Mouse (Mus musculus) gastrocnemius, adult 18-20 months (tissue): ENCODE results near the gene Mpo. TPM values are rescaled to one million over a fixed set of nuclear protein-coding genes. Genes with fewer than 3 reads are reported as not detected.

Source experiments
- DNase-seq: peaks from one replicate; pipeline ENCODE4 v3.0.0; 2021; ENCODE audit warnings: low spot score
- long read RNA-seq, 2 experiments: library from polyadenylated mRNA; stranded (forward); transcript quantifications; one replicate each; pipeline ENCODE4 v2.0.0; 2021
- total RNA-seq, 2 experiments: library from RNA; stranded (reverse); gene quantifications; 2 replicates each; pipeline ENCODE4 v1.2.3; 2021

The Mpo gene
- total RNA-seq: not detected
- long read RNA-seq, experiment 1: 0 reads
- long read RNA-seq, experiment 2: 0 reads

DNA sequence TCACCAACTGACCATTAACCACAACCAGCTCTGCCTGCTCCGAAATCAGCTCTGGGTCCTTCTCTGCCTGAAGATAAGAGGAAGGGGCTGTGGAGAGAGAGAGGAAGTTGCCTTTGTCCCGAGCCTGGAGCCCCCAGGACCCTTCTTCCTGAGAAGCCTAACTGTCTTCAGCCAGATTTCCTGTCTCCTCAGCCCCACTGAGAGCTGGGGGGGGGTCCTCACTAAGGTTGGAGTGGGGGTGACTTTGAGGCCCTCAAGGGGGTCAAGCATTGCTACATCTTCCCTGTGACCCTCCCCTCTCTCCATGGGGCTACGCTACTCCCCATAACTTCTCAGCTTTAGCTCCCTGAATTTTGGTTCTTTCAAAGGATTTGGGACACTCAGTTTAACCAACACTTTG lies at the start of gene Mpo:
Mpo (plus strand) TSS at position 122 of the 400 bp plus-strand sequence.
- DNase-seq: no peak

DNA sequence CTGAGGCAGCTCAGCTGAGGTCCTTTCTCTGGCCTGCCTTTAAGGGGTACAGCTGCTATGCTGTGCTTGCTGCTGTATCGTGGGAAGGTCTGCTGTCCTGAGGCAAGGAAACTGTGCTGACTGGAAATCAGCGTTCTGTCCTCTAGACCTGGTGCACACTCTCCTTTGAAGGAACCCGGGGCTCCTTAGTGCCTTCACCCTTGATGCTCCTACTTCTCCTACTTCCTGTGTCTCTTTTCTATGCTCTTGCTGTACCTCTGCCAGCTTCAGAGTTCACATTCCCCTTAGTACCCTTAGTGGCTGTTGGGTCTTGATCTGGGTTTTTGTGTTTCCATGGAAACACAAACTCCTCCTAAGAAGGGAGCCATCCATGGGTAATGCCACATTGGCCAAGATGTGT lies 49.7 kb upstream of the Mpo start:
- no peak for DNase-seq

DNA sequence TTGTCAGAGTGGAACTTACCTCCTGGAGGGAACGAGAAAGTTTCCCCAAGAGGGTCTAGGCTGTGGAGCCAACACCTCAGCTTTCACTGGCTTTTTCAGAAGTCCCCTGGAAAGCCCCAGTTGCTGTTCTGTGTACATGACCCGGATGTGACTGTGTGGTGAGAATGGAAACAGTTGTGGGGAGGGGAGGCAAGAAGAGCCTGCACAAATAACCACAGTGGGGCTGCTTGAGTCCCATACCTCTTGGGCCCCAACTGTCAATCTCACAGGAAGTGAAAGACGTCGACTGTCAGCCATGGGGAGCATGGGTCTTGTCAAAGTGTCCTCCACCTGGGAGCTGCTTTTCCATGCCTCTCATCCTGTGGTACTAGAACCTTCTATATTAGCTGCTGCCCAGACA lies 48.4 kb upstream of the Mpo start:
- DNase-seq: no peak

DNA sequence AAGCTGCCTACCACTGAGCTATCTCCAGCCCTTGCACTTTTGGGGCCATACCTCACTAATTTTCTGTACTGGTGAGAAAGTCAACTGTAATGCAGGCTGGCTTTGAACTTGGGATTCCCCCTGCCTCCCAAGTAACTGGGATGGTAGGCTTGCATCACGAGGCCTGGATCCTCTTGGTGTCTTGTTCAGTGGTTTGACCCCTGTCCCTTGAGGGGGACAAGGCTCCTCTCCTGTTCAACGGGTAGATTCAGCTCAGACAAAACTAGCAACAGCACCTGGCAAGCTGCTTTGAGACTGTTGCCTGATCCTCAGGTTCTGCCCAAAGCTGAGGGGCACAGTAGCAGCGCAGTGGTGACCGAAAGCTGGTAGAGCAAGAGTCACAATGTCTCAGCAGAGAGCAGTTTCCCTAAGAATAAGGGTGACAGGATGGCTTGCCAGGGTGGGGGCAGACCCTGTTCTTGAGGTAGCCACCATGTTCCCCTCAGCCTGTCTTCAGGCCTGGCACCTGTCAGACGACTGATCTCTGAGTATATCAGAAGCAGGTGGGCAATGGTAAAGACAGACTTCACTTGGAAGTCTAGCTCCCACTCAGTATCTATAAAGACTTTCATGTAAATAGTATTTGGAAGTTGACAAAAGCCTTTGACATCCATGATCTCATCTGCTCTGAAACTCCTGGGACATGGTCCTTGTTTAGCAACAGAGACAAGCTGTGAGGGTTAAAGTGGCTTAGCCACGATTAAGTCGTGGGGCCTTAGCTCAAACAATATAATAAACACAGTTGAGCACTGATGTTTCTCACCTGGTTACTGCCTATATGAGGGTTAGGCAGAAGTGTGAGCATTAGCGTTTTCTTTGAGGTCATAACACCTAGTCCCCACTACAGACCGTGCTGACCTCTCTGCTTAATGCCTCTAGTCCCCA lies 47.5 kb upstream of the Mpo start:
- DNase-seq: no peak

DNA sequence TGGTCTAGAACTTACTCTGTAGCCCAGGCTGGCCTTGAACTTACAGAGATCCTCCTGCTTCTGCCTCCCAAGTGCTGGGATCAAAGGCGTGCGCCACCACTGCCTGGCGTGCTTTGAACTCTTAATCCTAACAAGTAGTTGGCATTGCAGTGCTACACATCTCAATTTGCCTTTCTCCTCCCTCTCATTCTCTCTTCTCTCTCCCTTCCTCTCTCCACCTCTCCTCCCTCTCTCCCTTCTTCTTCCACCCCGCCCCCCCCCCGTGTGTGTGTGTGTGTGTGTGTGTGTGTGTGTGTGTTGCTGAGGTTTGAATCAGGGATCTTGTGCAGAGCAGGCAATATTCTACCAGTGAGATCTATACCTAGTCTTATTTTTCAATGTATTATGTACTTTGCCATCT lies 46.1 kb upstream of the Mpo start:
- DNase-seq: no peak

DNA sequence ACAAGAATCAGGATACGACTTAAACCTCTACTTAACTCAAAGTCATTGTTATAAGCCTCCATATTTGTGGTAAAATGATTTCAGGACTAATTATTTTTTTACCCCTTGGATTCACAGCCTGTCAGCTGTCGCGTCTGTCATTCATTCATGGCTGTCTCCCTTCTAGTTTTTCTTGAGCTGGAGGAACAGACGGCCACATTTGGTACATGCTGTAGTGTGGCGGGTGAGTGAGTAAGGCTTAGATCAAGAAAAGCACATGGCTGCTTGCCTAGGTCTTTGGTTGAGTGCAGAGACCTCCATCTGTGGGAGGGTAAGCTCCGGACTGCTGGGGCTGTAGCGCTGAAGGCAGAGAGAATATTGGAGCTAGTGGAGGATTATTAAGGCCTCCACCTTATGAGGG lies 45.7 kb upstream of the Mpo start:
- DNase-seq: no peak

DNA sequence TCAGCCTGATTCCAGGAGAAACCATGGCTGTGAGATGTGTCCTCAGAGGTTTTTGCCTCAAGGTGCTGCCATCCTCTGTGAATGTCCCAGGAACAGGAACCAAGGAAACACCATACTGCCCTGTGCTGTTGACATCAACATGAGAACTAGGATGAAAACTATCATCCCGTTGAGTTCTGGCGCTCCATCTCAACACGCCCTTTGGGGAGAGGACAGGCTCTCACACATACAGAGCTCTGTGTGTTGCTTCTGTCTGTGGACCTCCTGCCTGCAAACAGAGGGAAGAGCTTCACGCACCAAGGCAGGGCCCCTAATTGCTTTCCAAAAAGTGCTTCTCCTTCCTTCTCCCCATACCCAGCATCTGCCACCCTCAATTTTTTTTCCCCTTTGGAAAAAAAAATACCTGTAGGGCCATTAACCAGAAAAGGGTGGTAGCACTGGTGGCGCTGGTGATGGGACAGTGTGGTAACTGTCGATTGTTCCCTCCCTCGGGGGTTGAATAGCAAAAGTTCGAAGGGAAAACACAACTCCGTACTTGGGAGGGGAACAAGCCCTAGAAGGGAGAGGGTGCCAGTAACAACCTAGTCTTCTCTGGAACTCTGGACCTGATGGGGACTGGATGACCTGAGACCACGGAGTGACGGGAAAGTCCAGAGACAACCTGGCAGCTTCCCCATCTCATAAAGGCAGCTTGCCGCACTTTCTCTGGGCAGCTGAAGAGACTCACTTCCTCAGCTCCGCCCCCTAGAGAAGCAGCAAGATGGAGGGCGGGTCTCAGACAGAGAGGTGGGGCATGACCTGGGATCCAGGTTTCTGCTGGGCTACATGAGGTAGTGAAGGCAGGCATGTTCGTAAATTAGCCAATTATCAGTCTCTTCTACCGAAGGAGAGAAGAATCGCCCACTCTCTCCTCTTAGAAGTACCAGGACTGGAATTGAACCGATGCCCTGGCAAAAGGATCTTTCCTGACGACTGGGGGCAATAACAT lies 45.0 kb upstream of the Mpo start:
- DNase-seq: no peak

DNA sequence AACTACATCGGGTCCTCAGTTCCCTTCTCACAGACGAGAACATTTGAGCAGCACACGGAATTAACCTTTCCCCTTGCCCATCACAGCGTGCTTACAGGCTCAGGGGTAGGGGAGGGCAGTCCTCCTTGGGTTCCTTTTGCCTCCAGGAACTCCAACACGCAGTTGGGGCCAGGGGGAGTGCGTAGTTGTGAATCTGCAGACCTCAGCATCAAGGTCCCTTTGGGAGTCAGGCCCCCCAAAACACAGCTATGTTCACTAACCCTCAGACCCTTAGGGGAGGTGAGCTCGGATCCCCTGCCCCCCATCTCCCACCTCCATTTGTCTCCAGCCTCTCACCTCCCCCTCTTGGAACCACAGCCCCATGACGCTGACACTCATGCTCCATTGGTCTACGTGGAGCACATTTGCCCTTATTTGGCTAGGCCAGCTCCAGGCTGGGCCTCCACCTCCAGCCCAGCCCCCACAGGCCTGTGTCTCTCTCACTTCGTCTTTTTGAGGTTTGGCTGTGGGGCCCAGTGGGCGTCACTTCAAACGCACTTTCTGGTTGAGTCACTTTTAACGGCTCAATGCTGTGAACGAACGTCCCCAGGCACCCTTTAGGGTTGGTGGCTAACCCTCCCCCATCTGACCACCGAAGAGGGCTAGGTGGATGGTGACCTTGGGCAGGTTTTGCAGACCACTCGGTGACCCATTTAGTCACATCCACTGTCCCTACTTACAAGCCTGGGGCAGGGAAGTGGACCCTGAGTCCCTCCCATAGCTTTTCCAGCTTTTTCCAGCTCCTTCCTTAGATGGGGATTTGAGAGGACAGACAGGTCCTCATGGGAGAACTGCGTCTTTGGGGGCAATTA lies 44.0 kb upstream of the Mpo start:
- DNase-seq: peak; percentile 33

DNA sequence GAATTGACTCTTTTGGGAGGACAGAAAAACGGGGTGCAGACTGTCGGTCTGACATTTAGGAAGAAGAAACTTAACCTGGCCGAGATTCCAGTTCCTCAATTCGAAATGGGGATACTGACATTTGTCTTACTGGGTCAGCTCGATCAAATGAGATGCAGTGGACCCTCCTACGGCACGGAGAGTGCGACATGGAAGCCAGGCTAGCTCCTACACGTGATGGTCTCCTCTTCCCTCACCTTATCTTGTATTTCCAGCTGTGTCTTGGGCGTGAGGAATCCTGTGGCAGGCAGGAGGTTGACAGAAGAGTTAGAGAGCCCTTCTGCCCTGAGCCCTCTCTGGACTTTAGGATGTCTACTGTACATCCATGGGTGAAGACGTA lies 43.3 kb upstream of the Mpo start:
- DNase-seq: no peak

DNA sequence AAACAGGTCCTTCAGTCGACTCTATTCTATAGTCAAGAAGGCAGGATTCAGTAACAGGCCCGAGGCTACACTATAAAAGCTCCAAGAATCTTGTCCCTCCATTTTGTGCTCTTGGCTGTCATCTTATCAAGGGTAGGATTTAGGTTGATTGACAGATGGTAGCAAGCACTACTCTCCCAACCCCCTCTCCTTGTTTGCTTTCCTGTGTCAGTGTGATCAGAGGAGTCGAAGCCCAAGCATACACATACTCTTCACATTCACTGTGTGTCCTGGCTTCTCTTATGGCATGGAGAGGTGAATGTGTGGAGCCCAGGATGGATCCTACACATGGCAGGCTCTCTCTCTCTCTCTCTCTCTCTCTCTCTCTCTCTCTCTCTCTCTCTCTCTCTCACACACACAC lies 42.9 kb upstream of the Mpo start:
- DNase-seq: no peak

DNA sequence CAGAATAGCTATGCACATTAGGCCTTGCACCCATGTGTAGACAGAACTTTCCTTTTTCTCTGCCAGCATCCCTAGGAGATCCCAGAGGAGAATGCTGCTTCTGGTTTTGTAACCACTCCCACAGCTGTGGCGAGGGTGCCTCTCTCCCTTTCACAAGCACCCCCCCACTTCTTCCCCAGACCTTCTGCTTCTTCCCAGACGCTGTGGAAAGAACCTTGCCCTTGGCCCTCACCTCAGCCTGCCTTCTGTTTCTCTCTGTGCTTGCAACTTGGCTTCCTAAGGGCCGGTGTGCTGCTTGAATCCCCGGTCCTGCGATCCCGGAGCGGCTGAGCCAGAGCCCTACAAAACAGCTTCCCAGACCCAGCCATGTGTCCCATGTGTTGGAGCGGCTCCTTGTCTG lies 42.4 kb upstream of the Mpo start:
- no peak for DNase-seq

DNA sequence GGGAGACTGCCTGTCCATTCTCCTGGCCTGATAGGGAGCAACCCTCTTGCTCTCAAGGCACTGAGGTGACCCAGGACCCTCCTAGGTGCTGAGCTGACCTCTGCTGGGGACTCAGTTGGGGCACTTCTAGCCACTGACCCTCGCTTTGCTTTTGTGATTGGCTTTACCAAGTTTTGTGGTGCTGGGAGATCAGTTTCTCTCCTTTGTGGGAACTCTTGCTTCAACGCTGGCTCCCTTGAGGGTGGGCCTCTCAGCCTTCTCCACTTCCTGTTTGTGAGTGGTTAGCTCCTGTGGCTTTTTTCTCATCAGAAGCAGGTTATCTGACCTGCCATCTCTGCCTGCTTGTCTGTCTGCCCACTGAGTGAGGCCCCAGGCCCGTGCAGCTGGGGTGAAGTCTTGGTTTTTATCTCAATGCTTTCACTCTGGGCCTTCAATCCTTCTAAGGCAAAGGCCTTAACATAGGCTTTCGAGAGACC lies 41.9 kb upstream of the Mpo start:
- no peak for DNase-seq

DNA sequence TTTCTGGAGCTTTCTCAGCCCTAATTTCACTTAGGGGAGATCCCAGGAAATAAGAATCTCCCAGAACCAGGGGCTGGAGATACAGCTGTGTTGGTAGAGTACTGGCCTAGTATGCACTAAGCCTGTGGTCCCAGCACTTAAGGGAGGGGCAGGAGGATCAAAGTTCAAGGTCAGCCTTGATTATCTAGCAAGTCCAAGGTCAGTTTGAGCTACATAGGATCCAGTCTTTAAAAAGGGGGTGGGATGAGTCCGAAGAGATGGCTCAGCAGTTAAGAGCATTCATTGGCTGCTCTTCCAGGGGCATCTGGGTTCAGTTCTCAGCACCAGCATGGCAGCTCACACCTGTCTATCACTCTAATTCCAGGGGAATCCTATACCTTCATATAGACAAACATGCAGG lies 41.1 kb upstream of the Mpo start:
- DNase-seq: no peak

DNA sequence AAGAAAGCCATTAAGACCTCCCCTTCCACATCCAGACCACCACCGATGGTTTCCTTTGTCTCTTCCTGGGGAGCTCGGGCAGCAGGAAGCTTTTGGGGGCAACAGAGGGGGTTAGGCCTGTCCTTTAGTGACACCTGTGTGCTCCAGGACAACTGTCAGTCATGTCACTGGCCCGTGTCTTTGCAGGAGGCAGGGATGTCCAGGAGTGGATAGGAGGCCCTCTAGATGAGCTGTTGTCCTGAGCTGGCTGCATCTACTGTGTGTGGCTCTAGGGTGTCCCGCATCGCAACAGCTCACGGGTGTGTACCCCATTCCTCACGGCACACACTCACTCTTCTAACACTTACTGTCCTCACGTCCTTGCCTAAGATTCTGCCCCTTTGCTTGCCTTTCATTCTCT lies 40.1 kb upstream of the Mpo start:
- no peak for DNase-seq

DNA sequence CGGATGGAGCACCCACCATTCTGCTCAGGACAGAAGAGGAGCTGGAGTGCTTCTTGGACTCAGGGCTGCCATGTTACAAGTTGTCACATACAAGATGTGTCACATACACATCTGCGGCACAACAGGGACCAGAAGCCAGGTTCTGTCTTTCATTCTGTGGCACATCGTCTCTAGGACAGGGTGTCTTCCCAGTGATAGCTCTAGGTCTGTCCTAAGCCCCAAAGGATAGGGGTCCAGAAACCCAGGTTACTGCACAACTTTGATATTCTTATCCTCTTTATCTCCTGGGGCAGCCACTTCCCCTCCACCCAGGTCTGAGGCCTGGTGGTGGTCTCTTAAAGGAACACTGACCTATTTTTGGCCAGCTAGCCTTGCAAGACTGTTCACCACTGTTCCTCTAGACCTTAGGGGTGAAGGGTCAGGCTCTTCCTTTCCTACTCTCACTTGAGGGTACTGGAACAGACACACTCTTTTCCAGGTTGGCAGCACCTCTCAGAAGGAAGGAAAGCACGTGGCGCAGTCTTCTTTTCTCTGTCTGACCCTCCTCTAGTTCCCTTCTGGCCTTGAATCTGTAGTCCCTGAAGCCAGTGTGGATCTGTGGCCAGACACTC lies 39.4 kb upstream of the Mpo start:
- no peak for DNase-seq

DNA sequence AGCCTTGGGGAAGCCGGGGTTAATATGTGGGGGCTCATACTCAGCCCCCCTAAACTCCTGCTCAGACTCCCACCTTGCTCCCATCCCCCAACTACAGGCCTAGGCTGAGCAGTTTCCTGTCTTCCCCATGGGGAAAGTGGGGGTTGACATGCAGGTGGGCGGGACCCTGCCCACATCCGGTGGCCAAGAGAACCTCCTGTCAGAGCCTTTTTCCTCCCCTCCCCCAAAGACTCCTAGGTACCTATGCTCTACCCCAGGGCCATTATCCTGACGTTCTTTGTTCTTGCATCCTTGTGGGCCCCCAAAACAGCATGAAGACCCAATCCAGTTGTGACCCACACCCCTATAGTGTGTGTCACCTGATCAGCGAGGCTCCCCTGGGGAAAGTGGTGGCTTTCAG lies 38.8 kb upstream of the Mpo start:
- DNase-seq: no peak

DNA sequence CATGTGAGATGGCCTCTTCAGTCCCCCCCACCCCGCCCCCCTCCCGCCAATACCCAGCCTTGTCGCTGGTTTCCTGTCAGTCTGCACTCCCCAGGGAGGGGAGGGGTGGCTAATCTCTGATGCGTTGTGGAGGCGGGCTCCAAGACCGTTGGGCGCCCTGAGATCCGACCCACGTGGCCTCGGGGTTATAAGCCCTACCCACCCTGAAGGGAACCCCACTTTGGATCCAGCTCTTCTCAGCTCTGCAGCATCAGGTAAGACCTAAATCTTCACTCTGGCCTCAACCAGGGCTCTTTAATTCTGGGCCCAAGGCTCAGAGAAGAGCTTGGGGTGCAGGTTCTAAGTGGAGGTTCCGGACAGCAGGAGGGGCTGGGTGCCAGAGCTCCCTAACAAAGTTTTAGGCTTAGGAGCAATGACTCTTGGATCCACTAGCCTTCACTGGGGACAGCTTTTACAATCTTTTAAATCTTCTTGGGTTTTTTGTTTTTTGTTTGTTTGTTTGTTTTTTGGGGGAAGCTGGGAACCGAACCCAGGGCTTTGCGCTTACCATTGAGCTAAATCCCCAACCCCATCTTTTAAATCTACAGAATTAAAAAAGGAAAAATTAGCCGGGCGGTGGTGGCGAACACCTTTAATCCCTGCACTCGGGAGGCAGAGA lies 37.9 kb upstream of the Mpo start:
- peak; percentile 31 for DNase-seq

DNA sequence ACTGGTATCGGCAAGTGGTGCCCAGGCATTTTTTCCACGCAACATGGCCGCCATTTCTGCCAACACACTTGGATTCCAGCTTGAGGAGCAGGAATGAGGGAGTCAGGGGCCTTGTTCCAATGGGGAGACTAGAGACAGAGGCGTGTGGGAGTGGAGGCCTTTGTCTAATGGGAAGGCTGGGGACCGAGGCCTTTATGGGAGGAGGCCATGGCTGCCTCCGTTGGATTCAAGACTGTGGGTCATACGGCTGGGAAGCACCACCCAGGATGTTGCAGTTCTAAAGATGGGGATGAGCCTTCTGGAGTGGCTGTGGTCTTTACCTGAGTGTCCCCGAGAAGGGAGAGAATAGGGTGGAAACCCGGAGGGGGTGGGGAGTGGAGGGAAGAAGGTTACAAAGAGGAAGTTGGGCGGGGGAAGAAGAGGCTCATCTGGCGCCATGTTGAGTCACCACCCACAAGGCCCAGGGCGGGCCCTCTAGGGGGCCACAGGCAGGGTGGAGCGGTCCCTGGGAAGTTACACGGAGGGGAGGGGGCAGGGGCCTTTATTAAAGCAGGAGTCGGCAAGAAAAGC lies 37.0 kb upstream of the Mpo start:
- DNase-seq: no peak

DNA sequence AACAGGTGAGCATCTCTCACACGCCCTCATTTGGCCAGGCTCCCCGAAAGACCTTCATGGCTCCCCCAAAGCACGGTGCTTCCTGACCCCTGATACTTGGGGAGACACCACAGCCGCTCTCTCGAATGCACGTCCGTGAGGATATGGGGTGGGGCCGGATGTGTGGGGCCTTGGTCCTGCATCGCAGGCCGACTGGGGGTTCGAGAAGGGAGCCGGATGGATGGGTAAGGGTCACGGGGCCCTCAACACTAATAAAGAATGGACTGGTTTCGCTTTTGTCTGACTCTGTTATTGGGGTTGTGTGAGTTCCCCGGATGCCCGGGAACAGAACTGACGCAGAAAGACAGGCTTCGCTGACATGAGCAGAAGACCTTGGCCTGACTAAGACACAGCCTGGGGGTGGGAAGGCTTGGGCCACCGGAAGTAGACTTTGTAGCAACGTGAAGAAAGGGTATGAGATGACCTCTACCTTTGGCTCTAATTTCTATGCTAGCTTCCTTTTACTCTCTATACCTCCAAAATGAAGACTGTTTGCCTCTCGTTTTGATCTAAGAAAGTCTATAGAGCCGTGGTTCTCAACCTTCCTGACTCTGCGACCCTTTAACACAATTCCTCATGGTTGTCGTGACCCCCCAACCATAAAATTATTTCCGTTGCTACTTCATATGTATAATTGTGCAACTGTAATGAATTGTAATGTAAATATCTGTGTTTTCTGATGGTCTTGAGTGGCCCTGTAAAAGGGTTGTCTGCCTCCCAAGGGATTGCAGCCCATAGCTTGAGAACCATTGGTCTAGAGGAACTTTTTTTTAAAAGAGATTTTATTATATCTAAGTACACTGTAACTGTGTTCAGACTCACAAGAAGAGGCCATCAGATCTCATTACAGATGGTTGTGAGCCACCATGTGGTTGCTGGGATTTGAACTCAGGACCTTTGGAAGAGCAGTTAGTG lies 36.1 kb upstream of the Mpo start:
- DNase-seq: no peak
